In genomic region chr2:167784353-167784752, GRCm38 (mm10) we compare ENCODE assay signal across 17 mouse cellular contexts.
DNase-seq lines count a peak whose midpoint lies in the region; TF ChIP-seq lines count a peak whose summit lies in the region.
"Had no signal": no experiment of that assay in that cellular context is flagged by ENCODE, and none has a peak within 500 bp of the region (broad histone marks: within the 10 kb centered on the region; RNA-seq: fewer than 3 reads in every experiment).

No protein-coding gene starts in this region.

- 82% methylated on average over 13 of the region's 13 CpGs for WGBS in thymus, adult 2 months

- no peak overlapping the region for H3K27ac ChIP-seq in thymus, adult 2 months (ENCODE audit: control insufficient read depth, insufficient read depth, low read length)

- peak; percentile 71 for DNase-seq in thymus, postnatal 0 days (ENCODE audit: low spot score)
- DNase-seq in thymus, postnatal 36 days: no peak
- DNase-seq in thymus, postnatal 14 days: peak; percentile 34
- DNase-seq in thymus, adult 2 months: no peak
- peak; percentile 43 for DNase-seq in thymus, postnatal 4 days
- DNase-seq in thymus, adult 18-20 months: no peak
- DNase-seq: adrenal gland, adult 2 months; adrenal gland, adult 8-10 months; adrenal gland, postnatal 10 days; adrenal gland, postnatal 14 days; adrenal gland, postnatal 25 days; adrenal gland, postnatal 36 days; B cell, adult 2 months; cerebellum, adult 11 months; cerebellum, adult 11-12 months; cerebellum, adult 18-20 months had no signal

- TF ChIP-seq POLR2A in thymus, adult 2 months (IDR thresholded peaks at IDR 0.05; ENCODE audit: control insufficient read depth, extremely low read depth, insufficient read depth, low read length, poor library complexity): no peak

- no peak overlapping the region for H3K4me3 ChIP-seq in thymus, adult 2 months (ENCODE audit: control insufficient read depth, insufficient read depth, low read length)

- peaks cover 4% of the 10 kb centered on the region for H3K4me1 ChIP-seq in thymus, adult 2 months (replicated peaks; ENCODE audit: control insufficient read depth, insufficient read depth, low read length)

- TF ChIP-seq CTCF in thymus, adult 2 months (IDR thresholded peaks at IDR 0.05; ENCODE audit: borderline replicate concordance, control insufficient read depth, extremely low read depth, insufficient read depth, low read length, poor library complexity): no peak

- H3K27me3 ChIP-seq in thymus, adult 2 months (ENCODE audit: control insufficient read depth, insufficient read depth, low read length): no peaks in the 10 kb centered on the region
- H3K27me3 ChIP-seq: Patski had no signal

- no peaks in the 10 kb centered on the region for H3K36me3 ChIP-seq in thymus, adult 2 months (ENCODE audit: control insufficient read depth, insufficient read depth, low read length)

Comparison
In these comparisons a context has a peak if more than half of its experiments do, and no peak if none do; other contexts are left out.
1. DNase-seq: peak in thymus, postnatal 0 days (single experiment), thymus, postnatal 14 days (single experiment) and thymus, postnatal 4 days (single experiment); none in thymus, postnatal 36 days (0 of 2), thymus, adult 2 months (single experiment) and thymus, adult 18-20 months (0 of 2).